Mouse (Mus musculus): Measurements from ENCODE around the gene Rsph14.
"Not testable (repeated sequence)": the region's sequence is repeated elsewhere in the genome, so short reads cannot be mapped to it uniquely, and the experiment has no call there.

The Rsph14 gene

GRCm38 (mm10) chr10:75052902-75053301 lies 20.5 kb upstream of the Rsph14 start:
- no peak for DNase-seq

GRCm38 (mm10) chr10:75051364-75052074 lies 19.1 kb upstream of the Rsph14 start:
- DNase-seq = peak; percentile 23 to 27

GRCm38 (mm10) chr10:75048711-75049110 lies 16.3 kb upstream of the Rsph14 start:
- no peak for DNase-seq

GRCm38 (mm10) chr10:75045831-75046230 lies 13.4 kb upstream of the Rsph14 start:
- no peak for DNase-seq

- DNase-seq = no peak
Observed at GRCm38 (mm10) chr10:75044459-75044858, 12.1 kb upstream of the Rsph14 start.

GRCm38 (mm10) chr10:75042060-75042459 lies 9.7 kb upstream of the Rsph14 start:
- DNase-seq = not testable (repeated sequence)

GRCm38 (mm10) chr10:75036883-75037379 lies 4.5 kb upstream of the Rsph14 start, which contains the start of gene Rab36:
Gene Rab36, plus strand, starts transcription at chr10:75037058.
- peak; percentile 80 to 83 for DNase-seq

GRCm38 (mm10) chr10:75031345-75032114 lies 856 bp downstream of the Rsph14 start:
- no peak for DNase-seq

GRCm38 (mm10) chr10:75030234-75030633 lies 2.2 kb downstream of the Rsph14 start:
- no peak for DNase-seq

GRCm38 (mm10) chr10:75029677-75030076 lies 2.7 kb downstream of the Rsph14 start:
- no peak for DNase-seq

GRCm38 (mm10) chr10:75028743-75029142 lies 3.6 kb downstream of the Rsph14 start:
- DNase-seq = no peak

- DNase-seq = no peak
Observed at GRCm38 (mm10) chr10:75026491-75026890, 5.9 kb downstream of the Rsph14 start.

- DNase-seq = peak; percentile 81 to 87
Observed at GRCm38 (mm10) chr10:75021138-75021537, 11.2 kb downstream of the Rsph14 start.

- no peak for DNase-seq
Observed at GRCm38 (mm10) chr10:75020271-75020670, 12.1 kb downstream of the Rsph14 start.

GRCm38 (mm10) chr10:75016481-75016880 lies 15.9 kb downstream of the Rsph14 start:
- no peak for DNase-seq

- DNase-seq = no peak
Observed at GRCm38 (mm10) chr10:75015465-75015864, 16.9 kb downstream of the Rsph14 start.

- DNase-seq = no peak
Observed at GRCm38 (mm10) chr10:75010704-75011103, 21.7 kb downstream of the Rsph14 start.

- DNase-seq = no peak
Observed at GRCm38 (mm10) chr10:75006889-75007662, 25.3 kb downstream of the Rsph14 start.

GRCm38 (mm10) chr10:75004067-75004466 lies 28.3 kb downstream of the Rsph14 start:
- no peak for DNase-seq

- DNase-seq = peak; percentile 76 to 86
Observed at GRCm38 (mm10) chr10:75001391-75001790, 31.0 kb downstream of the Rsph14 start.

GRCm38 (mm10) chr10:74995377-74995776 lies 37.0 kb downstream of the Rsph14 start:
- peak; percentile 25 to 26 for DNase-seq

GRCm38 (mm10) chr10:74994863-74995262 lies 37.5 kb downstream of the Rsph14 start:
- DNase-seq = no peak

Data from cerebellum, adult 18-20 months (tissue).